Mouse (Mus musculus): ENCODE measurements around the gene Socs3.

Gene Socs3

GRCm38 (mm10) chr11:117996066-117996465 lies 26.2 kb upstream of the Socs3 start:
- in situ Hi-C loops (cut with MboI, MseI), result loop anchor here in 1 of 2 experiments (5.0 kb wide), 1 partner anchor 251 kb away; the partner anchor contains the start of gene Cyth1

DNA sequence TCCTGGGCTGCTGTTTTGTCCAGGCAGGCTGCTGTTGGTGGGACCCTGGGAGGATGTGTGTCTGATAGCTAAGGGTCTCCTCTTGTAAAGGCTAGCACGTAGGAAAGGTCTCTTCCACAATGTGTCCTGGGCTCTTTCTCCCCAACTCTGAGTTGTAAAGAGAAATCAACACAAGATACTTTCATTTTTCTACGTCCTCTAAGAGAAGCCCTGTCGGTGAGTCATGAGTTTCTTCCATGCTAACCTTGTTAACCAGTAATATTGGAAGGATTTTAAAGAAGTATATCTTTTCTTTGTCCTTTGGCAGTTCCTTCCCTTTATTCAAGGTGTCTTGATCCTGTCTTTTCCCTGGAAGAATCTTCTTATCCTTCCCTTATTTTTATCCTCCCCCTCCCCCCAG lies 25.8 kb upstream of the Socs3 start:
- in situ Hi-C loops (cut with MboI, MseI), result loop anchor here in 1 of 2 experiments (5.0 kb wide), 1 partner anchor 252 kb away; the partner anchor contains the start of gene Cyth1

DNA sequence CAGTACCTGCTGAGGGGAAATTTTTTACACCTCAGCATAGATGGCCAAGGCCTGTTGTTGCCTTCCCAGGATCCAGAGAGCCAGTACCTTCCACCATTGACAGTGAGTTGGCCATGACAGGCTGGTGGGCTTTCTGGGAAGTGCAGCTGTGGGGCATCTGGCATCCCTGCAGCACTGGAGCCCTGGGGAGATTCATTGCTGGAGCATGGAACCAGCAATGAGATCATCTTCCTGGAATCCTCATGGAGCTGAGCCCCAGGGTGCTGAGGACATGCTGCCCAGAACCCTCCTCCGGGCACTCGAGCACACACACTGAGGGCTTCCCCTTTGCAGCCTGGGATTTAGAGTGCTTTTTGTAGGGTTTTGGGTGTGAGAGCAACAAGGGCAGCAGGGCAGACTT lies 25.4 kb upstream of the Socs3 start:
- in situ Hi-C loops (cut with MboI, MseI), result loop anchor here in 1 of 2 experiments (5.0 kb wide), 1 partner anchor 252 kb away; the partner anchor contains the start of gene Cyth1

DNA sequence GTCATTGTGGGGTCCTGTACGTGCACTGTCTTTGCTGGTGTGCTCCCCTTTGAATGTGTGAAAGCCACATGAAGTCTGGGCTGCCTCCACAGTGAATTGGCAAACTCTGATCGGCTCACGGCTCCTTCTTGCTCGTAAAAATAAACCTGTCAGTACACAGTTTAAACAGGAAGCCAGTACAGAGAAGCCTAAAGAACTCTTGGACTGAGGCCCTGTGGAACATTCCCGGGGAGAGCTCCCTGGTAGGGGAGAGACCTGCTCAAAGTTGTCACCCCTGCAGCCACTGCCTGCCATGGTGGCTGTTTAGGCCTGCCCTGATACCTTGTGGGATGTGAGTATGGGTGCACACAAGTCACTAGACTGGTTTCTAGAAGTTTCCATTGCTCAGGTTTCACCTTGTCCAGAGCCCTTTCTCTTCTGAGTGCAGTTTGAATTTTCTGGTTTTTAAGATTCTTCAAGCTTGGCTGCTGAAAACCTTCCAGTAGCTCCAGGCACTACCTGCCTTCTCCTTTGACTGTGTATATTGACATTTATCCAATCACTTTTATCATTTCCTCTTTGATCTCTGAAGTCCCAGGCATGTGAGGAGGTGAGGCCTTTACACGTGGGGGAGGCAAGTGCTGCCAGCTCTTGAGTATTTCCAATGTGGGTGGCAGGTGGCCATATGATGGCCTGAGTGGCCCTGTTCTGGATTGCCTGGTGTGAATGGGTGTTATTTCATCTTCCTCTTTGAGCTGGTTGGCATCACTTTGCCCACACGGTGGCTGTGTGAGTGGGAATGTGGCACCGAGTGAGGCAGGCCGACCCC lies 24.6 kb upstream of the Socs3 start:
- in situ Hi-C loops (cut with MboI, MseI), result loop anchor here in 1 of 2 experiments (5.0 kb wide), 1 partner anchor 253 kb away; the partner anchor contains the start of gene Cyth1

DNA sequence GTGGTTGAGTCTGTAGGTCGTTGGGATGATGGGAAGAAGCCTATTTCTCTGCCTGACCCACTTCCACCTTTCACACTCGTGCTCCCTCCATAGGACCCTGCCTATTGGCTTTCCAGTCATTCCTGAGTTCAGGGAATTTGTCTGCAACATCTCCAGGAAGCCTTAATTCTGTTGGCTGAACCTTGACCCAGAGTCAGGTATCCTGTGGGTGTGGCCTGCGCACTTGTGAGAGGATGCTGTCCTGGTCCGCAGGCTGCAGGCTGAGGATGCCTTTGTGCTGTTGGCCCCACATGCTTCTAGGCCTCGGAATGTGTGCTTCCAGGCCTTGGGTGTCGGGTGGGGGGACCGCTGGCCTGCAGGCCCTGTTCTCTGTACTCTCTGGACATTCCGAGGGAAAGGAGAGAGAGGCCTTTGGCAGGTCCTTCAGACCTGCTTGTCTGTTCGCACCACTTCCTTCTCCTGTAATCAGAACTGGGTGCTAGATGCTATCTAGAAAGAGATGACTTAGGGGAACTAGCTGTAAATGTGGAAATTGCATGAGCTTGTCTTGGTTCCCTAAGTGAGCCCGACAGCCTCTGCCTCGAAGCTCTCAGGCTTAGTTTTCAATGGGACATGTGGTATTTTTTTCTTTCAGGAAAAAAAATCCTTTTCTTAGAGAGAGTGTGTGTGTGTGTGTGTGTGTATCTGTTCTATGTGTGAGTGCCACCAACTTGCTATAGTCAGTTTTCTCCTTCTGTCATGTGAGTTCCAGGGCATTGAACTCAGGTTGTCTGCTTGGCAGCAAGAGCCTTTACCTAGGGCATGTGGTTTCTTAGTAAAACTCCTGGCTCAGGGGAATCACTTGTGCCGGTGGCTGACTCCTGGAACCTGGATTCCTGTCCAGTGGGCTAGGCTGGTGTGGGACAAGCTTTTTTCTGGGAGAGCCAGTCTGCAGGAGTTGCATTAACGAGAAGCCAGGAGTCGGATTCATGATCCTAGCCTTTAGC lies 23.6 kb upstream of the Socs3 start:
- in situ Hi-C loops (cut with MboI, MseI), result no loop called here

DNA sequence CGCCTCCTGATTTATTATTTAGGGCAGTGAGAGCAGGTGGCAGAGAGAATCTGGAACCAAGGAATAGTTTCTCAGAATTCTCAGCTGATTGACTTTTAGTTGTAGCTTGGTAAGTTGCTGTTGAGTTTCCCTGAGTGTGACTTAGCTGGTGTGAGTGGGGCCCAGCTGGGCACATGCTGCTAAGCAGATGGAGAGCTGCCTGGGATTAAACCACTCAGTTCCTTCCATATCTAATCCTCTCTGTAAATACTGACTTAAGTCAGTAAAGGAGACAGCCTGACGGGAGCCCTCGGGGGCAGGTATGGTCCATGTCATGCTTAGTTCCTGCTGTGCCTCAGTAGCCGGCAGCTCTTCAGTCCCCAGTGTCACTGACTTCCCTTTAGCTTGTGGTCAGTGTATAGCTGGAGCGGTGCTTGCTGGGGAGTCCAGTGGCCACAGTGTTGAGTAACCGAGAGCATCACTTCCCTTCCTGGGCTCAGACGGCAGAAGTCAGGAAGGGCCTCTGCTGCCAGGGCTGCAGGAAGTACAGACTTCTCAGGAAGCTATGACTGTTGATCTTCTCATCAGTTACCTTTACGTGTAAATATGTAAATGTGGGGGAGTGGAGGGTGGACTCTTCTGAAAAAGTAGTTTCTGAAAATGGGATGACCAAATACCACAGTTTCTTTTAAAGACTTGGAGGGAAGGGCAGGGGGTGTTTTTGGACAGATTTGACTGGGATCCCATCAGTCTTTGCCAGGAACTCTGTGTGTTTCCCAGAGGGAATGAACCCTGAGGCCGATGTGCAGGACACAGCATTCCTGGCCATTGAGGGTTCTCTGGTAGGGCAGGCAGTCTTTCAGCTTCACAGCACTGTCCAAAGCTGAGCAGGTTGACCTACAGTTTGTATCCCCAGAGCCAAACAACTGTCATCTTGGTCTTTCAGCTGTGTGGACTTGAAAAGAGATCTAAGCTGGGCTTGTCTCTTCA lies 21.9 kb upstream of the Socs3 start:
- in situ Hi-C loops (cut with MboI, MseI), result no loop called here

DNA sequence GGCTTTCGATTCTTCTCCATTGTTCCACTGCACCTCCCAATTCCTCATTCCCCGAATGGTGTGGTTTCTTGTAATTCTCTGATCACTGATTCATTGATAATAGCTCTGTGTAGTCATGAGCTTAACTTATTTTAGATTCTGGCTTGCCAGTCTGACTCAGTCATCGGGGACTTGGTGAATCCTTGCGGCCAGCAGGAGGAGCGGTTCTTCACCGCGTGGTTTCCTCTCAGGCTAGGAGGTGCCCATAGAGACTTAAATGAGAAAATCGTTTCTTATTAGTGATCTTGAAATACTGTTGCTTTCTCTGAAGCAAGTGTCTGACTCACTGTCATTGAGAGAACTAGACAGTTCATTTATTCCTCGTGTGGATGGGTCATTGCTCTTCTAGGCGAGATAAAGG lies 20.1 kb upstream of the Socs3 start:
- in situ Hi-C loops (cut with MboI, MseI), result no loop called here

- in situ Hi-C loops (cut with MboI, MseI), result no loop called here
Observed at GRCm38 (mm10) chr11:117989241-117989640, 19.4 kb upstream of the Socs3 start.

- in situ Hi-C loops (cut with MboI, MseI), result no loop called here
Observed at GRCm38 (mm10) chr11:117987968-117988367, 18.1 kb upstream of the Socs3 start.

- in situ Hi-C loops (cut with MboI, MseI), result no loop called here
Observed at GRCm38 (mm10) chr11:117987032-117987451, 17.2 kb upstream of the Socs3 start.

- in situ Hi-C loops (cut with MboI, MseI), result no loop called here
Observed at GRCm38 (mm10) chr11:117986126-117987031, 16.5 kb upstream of the Socs3 start, which contains the start of gene Pgs1. TSS of gene Pgs1 (plus strand) at chr11:117986292.

DNA sequence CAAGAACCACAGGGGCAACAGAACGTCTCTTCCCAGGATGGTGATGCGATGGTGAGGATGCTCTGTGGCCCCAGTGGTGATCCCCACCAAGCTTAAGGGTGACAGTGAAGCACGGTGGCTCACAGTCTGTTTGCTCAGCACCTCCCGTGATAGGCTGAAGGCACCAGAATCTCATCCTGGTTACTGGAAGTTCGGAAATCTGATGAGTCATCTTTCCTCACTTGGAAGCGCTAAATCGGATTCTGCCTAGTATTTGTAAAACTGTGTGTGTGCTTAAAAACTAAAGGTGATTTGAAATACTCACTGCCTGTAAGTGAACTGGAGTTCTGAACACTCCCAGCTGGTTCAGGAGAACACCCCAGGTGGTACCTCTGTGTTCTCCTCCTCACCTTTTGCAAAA lies 13.9 kb upstream of the Socs3 start:
- in situ Hi-C loops (cut with MboI, MseI), result no loop called here

DNA sequence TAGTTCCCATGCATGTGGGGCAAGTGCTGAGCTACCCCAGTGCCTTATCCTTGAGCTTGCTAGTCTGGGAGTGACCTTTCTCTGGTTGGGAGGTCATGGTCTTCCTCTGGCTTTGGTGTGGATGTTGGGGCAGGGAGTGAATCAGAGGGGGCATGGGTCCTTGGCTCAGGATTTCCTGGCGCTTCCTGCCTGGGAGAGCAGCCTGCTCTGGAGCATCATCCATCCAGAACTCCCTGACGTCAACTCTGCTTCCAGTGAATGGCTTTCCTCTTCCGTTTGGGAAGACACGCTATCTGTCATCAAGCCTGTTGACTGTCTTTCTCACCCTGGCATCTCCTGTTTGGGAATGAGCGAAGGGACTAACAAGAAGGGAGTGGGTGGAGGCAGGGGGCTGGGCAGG lies 12.6 kb upstream of the Socs3 start:
- in situ Hi-C loops (cut with MboI, MseI), result no loop called here

DNA sequence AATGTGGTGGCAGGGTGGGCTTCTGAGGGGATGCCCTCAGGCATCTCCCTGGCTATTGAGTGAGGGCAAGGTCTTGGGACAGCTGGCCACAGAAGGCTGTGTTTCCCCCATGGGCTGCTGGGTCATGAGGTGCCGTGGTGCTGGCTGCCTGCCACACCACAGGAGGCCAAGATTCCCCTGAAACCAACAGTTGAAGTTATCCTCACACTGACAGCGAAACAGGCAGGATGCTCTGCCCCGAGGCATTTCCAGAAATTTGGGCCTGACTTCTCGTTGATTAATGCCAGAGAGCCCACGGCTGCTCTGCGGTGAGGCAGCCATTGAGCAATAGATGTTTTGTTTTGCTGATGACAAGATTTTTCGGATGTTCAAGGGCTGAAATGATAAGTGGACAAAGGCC lies 9.5 kb upstream of the Socs3 start:
- in situ Hi-C loops (cut with MboI, MseI), result no loop called here

GRCm38 (mm10) chr11:117977694-117978360 lies 8.0 kb upstream of the Socs3 start:
- in situ Hi-C loops (cut with MboI, MseI), result no loop called here

DNA sequence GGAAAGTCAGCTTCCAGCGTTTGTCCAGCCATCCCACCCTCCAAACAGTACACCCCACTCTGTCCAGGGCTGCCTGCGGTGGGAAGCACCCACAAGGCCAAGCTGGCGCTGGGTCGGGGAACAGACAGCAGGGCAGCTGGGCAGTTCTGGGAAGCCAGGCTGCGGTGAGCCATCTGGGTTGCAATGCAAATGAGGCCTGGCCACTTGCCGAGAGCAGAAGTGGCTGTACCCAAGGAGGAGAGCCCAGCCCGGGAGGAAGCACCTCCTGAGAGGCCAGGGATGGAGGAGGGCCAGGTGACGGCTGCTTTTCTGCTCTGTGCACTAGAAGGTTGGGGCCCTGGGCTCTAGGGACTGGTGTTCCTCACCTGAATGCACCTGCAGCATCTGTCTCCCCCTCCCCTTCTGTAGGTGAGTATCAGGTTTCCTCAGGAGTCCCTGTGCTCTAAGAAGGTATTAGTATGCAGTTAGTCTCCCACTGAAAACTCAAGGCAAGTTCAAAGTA lies 6.3 kb upstream of the Socs3 start:
- in situ Hi-C loops (cut with MboI, MseI), result no loop called here

- in situ Hi-C loops (cut with MboI, MseI), result no loop called here
Observed at GRCm38 (mm10) chr11:117975211-117975967, 5.5 kb upstream of the Socs3 start.

Measured in T-helper 17 cell (primary cell).